Mouse (Mus musculus) C2C12 (cell line): ENCODE measurements around the gene Zfp286. TPM values are rescaled to one million over a fixed set of nuclear protein-coding genes. Genes with fewer than 3 reads are reported as not detected.

Experiments used
- H3K27me3 ChIP-seq: one replicate; pipeline ENCODE4 v1.6.1; 2011; ENCODE audit not compliant: control insufficient read depth, insufficient read depth, insufficient read length
- H3K36me3 ChIP-seq: one replicate; pipeline ENCODE4 v1.6.1; 2011; ENCODE audit not compliant: control insufficient read depth, insufficient read depth
- H3K4me3 ChIP-seq: one replicate; pipeline ENCODE4 v1.5.1; 2011; ENCODE audit warnings: mild to moderate bottlenecking, control low read depth; ENCODE audit not compliant: poor library complexity, insufficient read depth, severe bottlenecking
- H3K79me2 ChIP-seq: one replicate; pipeline ENCODE4 v1.6.1; 2011; ENCODE audit not compliant: control insufficient read depth, insufficient read depth
- H3K79me3 ChIP-seq: one replicate; pipeline ENCODE4 v1.6.1; 2011; ENCODE audit warnings: low read depth, control low read depth
- H3ac ChIP-seq: one replicate; pipeline ENCODE3; 2011; ENCODE audit warnings: low read depth; ENCODE audit not compliant: control insufficient read depth, insufficient read length
- CEBPB ChIP-seq: IDR thresholded peaks from one replicate; pipeline ENCODE4 v1.6.1; 2011; ENCODE audit warnings: low read depth, mild to moderate bottlenecking, control low read depth, moderate library complexity
- CTCF ChIP-seq: IDR thresholded peaks from one replicate; pipeline ENCODE4 v1.5.1; 2011; ENCODE audit not compliant: control insufficient read depth, insufficient read depth, insufficient read length
- FOSL1 ChIP-seq: IDR thresholded peaks from one replicate; pipeline ENCODE4 v1.8.0; 2011; ENCODE audit warnings: mild to moderate bottlenecking, low read length; ENCODE audit not compliant: poor library complexity, insufficient read depth, severe bottlenecking
- MAX ChIP-seq: IDR thresholded peaks from one replicate; pipeline ENCODE4 v1.6.1; 2011; ENCODE audit warnings: mild to moderate bottlenecking, control low read depth
- MYOD1 ChIP-seq: IDR thresholded peaks from one replicate; pipeline ENCODE4 v1.6.1; 2011; ENCODE audit warnings: low read depth; ENCODE audit not compliant: control insufficient read depth, insufficient read length
- MYOG ChIP-seq: IDR thresholded peaks from one replicate; pipeline ENCODE4 v1.6.1; 2011; ENCODE audit not compliant: control insufficient read depth, insufficient read length; ENCODE audit errors: extremely low read depth
- USF1 ChIP-seq: IDR thresholded peaks from one replicate; pipeline ENCODE4 v1.6.1; 2011; ENCODE audit warnings: low read depth, mild to moderate bottlenecking, control low read depth, moderate library complexity
- polyA plus RNA-seq: library from polyadenylated mRNA; unstranded; fragments of >200 nt; fragmentation: generic; extraction: Trizol; gene quantifications from one replicate; pipeline ENCODE4 v1.2.1, GENCODE M21; 2012; ENCODE audit warnings: missing spikeins

The Zfp286 gene
- polyA plus RNA-seq, 1 experiment = not detected

- H3K4me3 ChIP-seq = no peak overlapping the region
- H3K79me2 ChIP-seq = no peaks in the 10 kb centered on the region
- no peaks in the 10 kb centered on the region for H3K79me3 ChIP-seq
- H3K36me3 ChIP-seq = no peaks in the 10 kb centered on the region
- peaks cover 3% of the 10 kb centered on the region for H3K27me3 ChIP-seq
- TF ChIP-seq USF1 (no peak), MYOG (no peak), FOSL1 (no peak), MAX (no peak), MYOD1 (no peak), CEBPB (no peak), CTCF (no peak)
- H3ac ChIP-seq = no peak overlapping the region
Measured at GRCm38 (mm10) chr11:62809201-62809600, 19.9 kb upstream of the Zfp286 start.

- Histone ChIP-seq H3K79me3 (no peaks in the 10 kb centered on the region), H3ac (no peak overlapping the region), H3K4me3 (no peak overlapping the region), H3K27me3 (peaks cover 3% of the 10 kb centered on the region), H3K79me2 (no peaks in the 10 kb centered on the region), H3K36me3 (no peaks in the 10 kb centered on the region)
- TF ChIP-seq FOSL1 = no peak
- TF ChIP-seq USF1 = no peak
- no peak for TF ChIP-seq MYOD1
- TF ChIP-seq MYOG = no peak
- no peak for TF ChIP-seq MAX
- no peak for TF ChIP-seq CEBPB
- TF ChIP-seq CTCF = no peak
Measured at GRCm38 (mm10) chr11:62807965-62808364, 18.7 kb upstream of the Zfp286 start.

- H3K36me3 ChIP-seq = no peaks in the 10 kb centered on the region
- H3K27me3 ChIP-seq = peaks cover 3% of the 10 kb centered on the region
- no peaks in the 10 kb centered on the region for H3K79me3 ChIP-seq
- no peaks in the 10 kb centered on the region for H3K79me2 ChIP-seq
- H3ac ChIP-seq = no peak overlapping the region
- no peak for TF ChIP-seq CEBPB
- no peak for TF ChIP-seq CTCF
- no peak for TF ChIP-seq FOSL1
- no peak for TF ChIP-seq MYOD1
- H3K4me3 ChIP-seq = no peak overlapping the region
Measured at GRCm38 (mm10) chr11:62804119-62804518, 14.9 kb upstream of the Zfp286 start.

- no peaks in the 10 kb centered on the region for H3K79me2 ChIP-seq
- no peaks in the 10 kb centered on the region for H3K79me3 ChIP-seq
- H3ac ChIP-seq = no peak overlapping the region
- peaks cover 4% of the 10 kb centered on the region for H3K27me3 ChIP-seq
- H3K4me3 ChIP-seq = no peak overlapping the region
- no peaks in the 10 kb centered on the region for H3K36me3 ChIP-seq
- TF ChIP-seq MAX (no peak), USF1 (no peak), CEBPB (no peak), CTCF (no peak), MYOD1 (no peak)
Measured at GRCm38 (mm10) chr11:62789617-62789936, 315 bp upstream of the Zfp286 start.

- Histone ChIP-seq H3K27me3 (no peaks in the 10 kb centered on the region), H3ac (no peak overlapping the region), H3K79me3 (no peaks in the 10 kb centered on the region), H3K79me2 (no peaks in the 10 kb centered on the region), H3K4me3 (no peak overlapping the region), H3K36me3 (no peaks in the 10 kb centered on the region)
- TF ChIP-seq MAX = no peak
- no peak for TF ChIP-seq FOSL1
- no peak for TF ChIP-seq CTCF
- no peak for TF ChIP-seq MYOG
- no peak for TF ChIP-seq MYOD1
- no peak for TF ChIP-seq USF1
- TF ChIP-seq CEBPB = no peak
Measured at GRCm38 (mm10) chr11:62776510-62776909, 12.8 kb downstream of the Zfp286 start.

- H3K27me3 ChIP-seq = no peaks in the 10 kb centered on the region
- H3K36me3 ChIP-seq = no peaks in the 10 kb centered on the region
- no peak overlapping the region for H3K4me3 ChIP-seq
- no peak for TF ChIP-seq FOSL1
- no peak for TF ChIP-seq MAX
- TF ChIP-seq CEBPB = no peak
- TF ChIP-seq MYOG = no peak
- TF ChIP-seq MYOD1 = no peak
- no peak for TF ChIP-seq CTCF
- TF ChIP-seq USF1 = no peak
- H3K79me3 ChIP-seq = no peaks in the 10 kb centered on the region
- no peak overlapping the region for H3ac ChIP-seq
- H3K79me2 ChIP-seq = no peaks in the 10 kb centered on the region
Measured at GRCm38 (mm10) chr11:62760755-62761457, 28.4 kb downstream of the Zfp286 start.
